Mouse (Mus musculus): ENCODE results near the gene Cdc42se2. TPM values are rescaled to one million over a fixed set of nuclear protein-coding genes. Genes with fewer than 3 reads are reported as not detected.
A peak's percentile ranks its signal among the peaks of the same experiment; 100 is the strongest.

Cdc42se2 gene
- total and polyA plus RNA-seq, 3 experiments = 97.4 to 227 (median 99.1) TPM

DNA sequence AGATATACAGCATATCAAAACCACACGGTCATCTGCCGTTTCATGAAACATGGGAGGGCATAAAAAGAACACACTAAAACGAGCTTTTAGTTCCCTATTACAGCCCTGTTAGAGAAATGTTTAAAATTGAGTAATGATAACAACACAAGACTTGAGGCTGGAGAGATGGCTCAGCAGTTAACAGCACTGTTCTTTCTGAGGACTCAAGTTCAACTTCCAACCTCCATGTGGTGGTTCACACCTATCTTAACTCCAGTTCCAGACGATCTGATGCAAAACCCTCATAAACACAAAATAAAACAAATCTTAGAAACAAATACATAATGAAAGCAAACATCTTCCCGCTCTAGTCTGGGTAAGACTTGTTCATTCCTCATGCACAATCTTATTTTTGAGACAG, 24.7 kb downstream of the Cdc42se2 start:
- Histone ChIP-seq H3K4me2 (ENCODE audit: insufficient read depth, low read depth, poor library complexity, severe bottlenecking) (no peak overlapping the region), H3K36me3 (replicated peaks in 1 of 2; ENCODE audit: control insufficient read depth in 1 of 2, insufficient read depth in 1 of 2, low read length in 1 of 2) (peaks cover 2 to 21% of the 10 kb centered on the region in 2 experiments), H3K9ac (ENCODE audit: insufficient read depth, low read depth) (no peak overlapping the region), H3K27ac (ENCODE audit: insufficient read depth, low read depth) (no peak overlapping the region), H3K4me3 (replicated peaks in 1 of 3; ENCODE audit: low read depth in 2 of 3, low read length in 2 of 3, poor library complexity in 1 of 3) (no peak overlapping the region), H3K9me3 (replicated peaks; ENCODE audit: low read length) (no peaks in the 10 kb centered on the region), H3K27me3 (replicated peaks) (no peaks in the 10 kb centered on the region), H3K4me1 (ENCODE audit: control insufficient read depth in 1 of 2, insufficient read depth in 2 of 2) (peaks cover 15 to 80% of the 10 kb centered on the region in 2 experiments), H3K79me2 (replicated peaks; ENCODE audit: control insufficient read depth, extremely low read depth, insufficient read depth, poor library complexity, severe bottlenecking) (peaks cover 64% of the 10 kb centered on the region)
- no peak for DNase-seq (ENCODE audit: extremely low read depth)
- dilution Hi-C loops (cut with MboI; ENCODE audit: extremely low pct_ligation_motif_present, extremely low pct_unique_long_range_greater_than_20kb, low sequenced_read_pairs) = no loop called here
- in situ Hi-C loops (cut with MboI; ENCODE audit: low pct_ligation_motif_present, low pct_unique_long_range_greater_than_20kb, low sequenced_read_pairs) = no loop called here
- no peak for TF ChIP-seq POLR2AphosphoS2 (IDR thresholded peaks at IDR 0.05; ENCODE audit: low read depth, low read length)
- TF ChIP-seq RAD21 (IDR thresholded peaks at IDR 0.05; ENCODE audit: low read depth, low read length) = no peak
- TF ChIP-seq USF2 (conservative IDR thresholded peaks at IDR 0.05; ENCODE audit: low read depth, low read length) = no peak
- TF ChIP-seq CHD2 (IDR thresholded peaks at IDR 0.05; ENCODE audit: low read length) = no peak
- TF ChIP-seq MEF2A (IDR thresholded peaks at IDR 0.05; ENCODE audit: borderline replicate concordance, low read depth, low read length) = no peak
- no peak for TF ChIP-seq ETS1 (conservative IDR thresholded peaks at IDR 0.05; ENCODE audit: low read depth, low read length)
- no peak for TF ChIP-seq MAFK (IDR thresholded peaks at IDR 0.05; ENCODE audit: insufficient replicate concordance, low read length)
- TF ChIP-seq POLR2A (IDR thresholded peaks at IDR 0.05; ENCODE audit: low read depth, low read length) = no peak
- no peak for TF ChIP-seq TBP (conservative IDR thresholded peaks at IDR 0.05; ENCODE audit: low read depth, low read length)
- TF ChIP-seq CTCF (conservative IDR thresholded peaks at IDR 0.05 in 1 of 2, IDR thresholded peaks at IDR 0.05 in 1 of 2; ENCODE audit: low read depth in 2 of 2, low read length in 2 of 2) = no peak

DNA sequence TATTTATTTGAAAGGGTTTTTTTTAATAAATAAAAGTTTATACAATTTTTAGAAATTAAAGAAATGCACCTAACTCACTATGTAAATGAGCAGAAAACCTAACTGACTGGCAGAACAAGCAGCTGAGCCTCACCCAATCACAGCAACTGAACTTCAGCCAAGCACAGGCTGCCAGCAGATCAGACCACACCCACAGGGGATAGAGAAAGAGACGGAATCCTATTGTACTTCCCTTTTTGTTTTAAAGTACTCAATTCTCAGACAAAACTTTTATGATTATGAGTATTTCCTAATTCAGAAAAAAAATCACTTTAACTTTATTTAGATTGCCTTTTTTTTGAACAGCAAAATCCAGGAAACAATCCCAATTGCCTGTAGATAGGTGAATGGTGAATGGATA, 29.5 kb downstream of the Cdc42se2 start:
- no peak overlapping the region for H3K9ac ChIP-seq (ENCODE audit: insufficient read depth, low read depth)
- dilution Hi-C loops (cut with MboI; ENCODE audit: extremely low pct_ligation_motif_present, extremely low pct_unique_long_range_greater_than_20kb, low sequenced_read_pairs) (no loop called here), in situ Hi-C loops (cut with MboI; ENCODE audit: low pct_ligation_motif_present, low pct_unique_long_range_greater_than_20kb, low sequenced_read_pairs) (no loop called here)
- peaks cover 3% of the 10 kb centered on the region for H3K9me3 ChIP-seq (replicated peaks; ENCODE audit: low read length)
- H3K36me3 ChIP-seq (replicated peaks in 1 of 2; ENCODE audit: control insufficient read depth in 1 of 2, insufficient read depth in 1 of 2, low read length in 1 of 2) = peaks cover 9 to 50% of the 10 kb centered on the region in 2 experiments
- no peak overlapping the region; the same call in 1 of the 2 replicates for H3K4me2 ChIP-seq (ENCODE audit: insufficient read depth, low read depth, poor library complexity, severe bottlenecking)
- peak; percentile 85 for DNase-seq (ENCODE audit: extremely low read depth)
- H3K27ac ChIP-seq (ENCODE audit: insufficient read depth, low read depth) = no peak overlapping the region
- H3K4me1 ChIP-seq (ENCODE audit: control insufficient read depth in 1 of 2, insufficient read depth in 2 of 2) = peaks cover 16 to 58% of the 10 kb centered on the region in 2 experiments
- TF ChIP-seq NELFE (IDR thresholded peaks at IDR 0.05; ENCODE audit: low read depth, low read length) (no peak), GABPA (IDR thresholded peaks at IDR 0.05; ENCODE audit: insufficient replicate concordance, low read depth, low read length) (no peak), ZNF384 (IDR thresholded peaks at IDR 0.05; ENCODE audit: low read depth, low read length) (peak; percentile 9; the same call in 1 of the 2 replicates), HCFC1 (IDR thresholded peaks at IDR 0.05; ENCODE audit: low read depth, low read length) (no peak), MEF2A (IDR thresholded peaks at IDR 0.05; ENCODE audit: borderline replicate concordance, low read depth, low read length) (no peak)
- no peaks in the 10 kb centered on the region for H3K27me3 ChIP-seq (replicated peaks)
- H3K4me3 ChIP-seq (replicated peaks in 1 of 3; ENCODE audit: low read depth in 2 of 3, low read length in 2 of 3, poor library complexity in 1 of 3) = no peak overlapping the region
- H3K79me2 ChIP-seq (replicated peaks; ENCODE audit: control insufficient read depth, extremely low read depth, insufficient read depth, poor library complexity, severe bottlenecking) = peaks cover 29% of the 10 kb centered on the region

DNA sequence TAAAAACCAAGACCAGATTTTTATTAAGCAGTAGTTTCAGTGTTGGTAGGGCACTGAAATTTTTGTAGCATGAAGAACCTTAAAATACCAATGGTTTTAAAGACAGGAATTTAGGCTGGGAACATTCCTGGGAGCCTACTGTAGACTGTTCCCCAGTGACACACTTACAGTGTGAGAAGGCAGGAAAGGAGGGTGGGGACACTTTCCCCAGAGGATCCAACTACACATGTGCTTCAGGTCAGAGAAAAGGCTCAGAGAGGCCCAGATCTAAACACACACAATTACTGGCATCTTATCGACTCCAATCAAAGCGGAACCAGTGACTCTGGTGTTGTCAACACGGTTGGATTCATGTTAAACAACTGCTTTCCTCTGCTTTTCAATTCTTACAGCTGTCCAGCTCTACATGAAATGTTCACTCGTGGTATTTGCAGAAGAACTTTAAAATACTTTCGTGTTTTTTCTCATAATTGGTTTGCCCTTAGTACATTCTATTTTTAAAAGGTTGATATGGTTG, 32.3 kb downstream of the Cdc42se2 start:
- H3K27ac ChIP-seq (ENCODE audit: insufficient read depth, low read depth) = no peak overlapping the region
- peaks cover 15 to 70% of the 10 kb centered on the region in 2 experiments for H3K36me3 ChIP-seq (replicated peaks in 1 of 2; ENCODE audit: control insufficient read depth in 1 of 2, insufficient read depth in 1 of 2, low read length in 1 of 2)
- peaks cover 4% of the 10 kb centered on the region for H3K9me3 ChIP-seq (replicated peaks; ENCODE audit: low read length)
- TF ChIP-seq USF1 (IDR thresholded peaks at IDR 0.05; ENCODE audit: low read depth, low read length) (no peak), SMC3 (IDR thresholded peaks at IDR 0.05; ENCODE audit: low read depth, low read length) (no peak), E2F4 (IDR thresholded peaks at IDR 0.05; ENCODE audit: insufficient replicate concordance, low read depth, low read length) (no peak), NELFE (IDR thresholded peaks at IDR 0.05; ENCODE audit: low read depth, low read length) (no peak), TCF12 (IDR thresholded peaks at IDR 0.05; ENCODE audit: low read depth, low read length) (no peak), JUND (conservative IDR thresholded peaks at IDR 0.05; ENCODE audit: low read depth, low read length) (no peak), ZKSCAN1 (IDR thresholded peaks at IDR 0.05; ENCODE audit: borderline replicate concordance, low read depth, low read length) (no peak), MAFK (IDR thresholded peaks at IDR 0.05; ENCODE audit: insufficient replicate concordance, low read length) (no peak), CHD1 (IDR thresholded peaks at IDR 0.05; ENCODE audit: low read depth, low read length) (no peak), UBTF (IDR thresholded peaks at IDR 0.05; ENCODE audit: low read depth, low read length) (no peak), MYC (IDR thresholded peaks at IDR 0.05; ENCODE audit: low read depth, low read length) (no peak), MAX (IDR thresholded peaks at IDR 0.05; ENCODE audit: low read length) (no peak), BHLHE40 (IDR thresholded peaks at IDR 0.05; ENCODE audit: low read depth, low read length) (no peak), RAD21 (IDR thresholded peaks at IDR 0.05; ENCODE audit: low read depth, low read length) (no peak), ZMIZ1 (IDR thresholded peaks at IDR 0.05; ENCODE audit: low read depth, low read length) (no peak), ZNF384 (IDR thresholded peaks at IDR 0.05; ENCODE audit: low read depth, low read length) (no peak)
- H3K4me1 ChIP-seq (ENCODE audit: control insufficient read depth in 1 of 2, insufficient read depth in 2 of 2) = peaks cover 8 to 48% of the 10 kb centered on the region in 2 experiments
- DNase-seq (ENCODE audit: extremely low read depth) = no peak
- dilution Hi-C loops (cut with MboI; ENCODE audit: extremely low pct_ligation_motif_present, extremely low pct_unique_long_range_greater_than_20kb, low sequenced_read_pairs) (no loop called here), in situ Hi-C loops (cut with MboI; ENCODE audit: low pct_ligation_motif_present, low pct_unique_long_range_greater_than_20kb, low sequenced_read_pairs) (no loop called here)
- no peak overlapping the region for H3K9ac ChIP-seq (ENCODE audit: insufficient read depth, low read depth)
- H3K79me2 ChIP-seq (replicated peaks; ENCODE audit: control insufficient read depth, extremely low read depth, insufficient read depth, poor library complexity, severe bottlenecking) = peaks cover 13% of the 10 kb centered on the region
- no peaks in the 10 kb centered on the region for H3K27me3 ChIP-seq (replicated peaks)
- no peak overlapping the region for H3K4me2 ChIP-seq (ENCODE audit: insufficient read depth, low read depth, poor library complexity, severe bottlenecking)
- no peak overlapping the region for H3K4me3 ChIP-seq (replicated peaks in 1 of 3; ENCODE audit: low read depth in 2 of 3, low read length in 2 of 3, poor library complexity in 1 of 3)
